Mouse (Mus musculus): ENCODE measurements around the gene Fam19a5.

Fam19a5 gene

DNA sequence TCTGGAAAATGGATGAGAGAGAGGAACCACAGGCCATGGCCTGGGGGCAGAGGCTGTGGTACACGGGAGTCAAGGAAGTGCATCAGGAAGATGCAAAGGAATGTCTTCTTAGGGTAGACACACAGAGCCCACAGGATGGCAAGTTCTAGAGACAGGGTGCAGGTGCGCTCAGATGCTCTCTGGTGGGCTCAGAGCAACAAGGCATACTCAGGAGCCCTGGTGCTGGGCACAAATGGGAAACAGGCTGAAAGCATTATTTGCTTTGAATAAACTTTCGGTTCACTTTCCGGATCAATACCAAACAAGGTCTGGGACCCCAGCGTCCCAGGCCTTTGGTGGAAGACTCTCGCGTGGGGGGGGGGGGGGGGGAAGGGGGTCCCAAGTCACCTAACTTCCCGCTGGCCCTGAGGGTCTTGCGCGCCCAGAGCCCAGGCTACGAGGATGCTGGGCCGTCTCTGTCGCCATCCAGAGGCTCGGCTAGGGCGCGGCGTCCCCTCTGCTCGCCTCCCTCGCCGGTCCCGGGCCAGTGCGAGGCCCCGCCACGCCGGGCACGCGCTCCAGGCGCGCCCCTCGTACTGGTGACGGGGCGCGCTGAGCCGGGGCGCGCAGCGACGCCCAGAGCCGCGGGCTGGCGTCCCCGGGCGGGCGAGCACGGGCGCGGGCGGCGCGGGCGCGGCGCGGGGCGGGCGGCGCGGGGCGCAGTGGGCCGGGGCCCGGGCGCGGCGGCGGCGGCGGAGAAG is at the start of gene Fam19a5:
Gene Fam19a5 (plus strand): TSS at position 701 of the 740 bp plus-strand sequence.
- DNase-seq (ENCODE audit: low read depth), result no peak

DNA sequence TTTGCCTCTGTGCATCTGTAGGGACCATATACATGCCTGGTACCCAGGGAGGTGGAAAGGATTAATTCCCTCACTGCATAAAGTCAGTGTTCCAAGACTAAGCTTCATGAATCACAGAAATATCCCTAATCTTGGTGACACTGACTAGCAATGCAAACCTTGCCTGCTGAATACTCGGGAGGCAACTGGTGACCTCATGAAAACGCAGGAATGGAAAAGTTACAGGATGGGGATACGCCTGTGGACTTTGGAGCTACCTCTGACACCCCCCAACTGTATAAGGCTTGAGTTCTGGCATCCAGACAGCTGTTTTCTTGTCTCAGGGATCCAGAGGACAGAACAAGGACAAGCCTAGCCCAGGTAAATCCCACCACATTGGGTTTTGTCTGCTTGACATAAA is 42.4 kb upstream of the Fam19a5 start:
- no peak for DNase-seq (ENCODE audit: low read depth)

DNA sequence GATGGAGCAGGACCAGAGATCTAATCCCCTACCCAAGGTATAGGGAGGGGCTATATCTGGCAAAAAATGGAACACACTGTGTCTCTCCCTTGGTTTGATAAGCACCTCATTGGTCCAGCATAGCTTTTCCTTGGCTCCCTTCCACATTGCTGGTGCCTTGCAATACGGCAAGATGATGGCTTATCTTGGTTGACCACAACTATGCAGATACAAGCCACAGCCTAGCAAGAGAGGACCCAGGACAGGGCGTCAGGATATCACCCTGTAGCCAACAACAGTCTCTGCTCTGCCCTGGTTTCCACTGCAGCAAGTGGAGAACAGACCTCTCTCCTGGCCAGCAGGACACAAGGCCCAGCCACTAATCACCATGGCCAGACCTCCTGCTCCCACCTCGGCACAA is 36.8 kb upstream of the Fam19a5 start:
- no peak for DNase-seq (ENCODE audit: low read depth)

DNA sequence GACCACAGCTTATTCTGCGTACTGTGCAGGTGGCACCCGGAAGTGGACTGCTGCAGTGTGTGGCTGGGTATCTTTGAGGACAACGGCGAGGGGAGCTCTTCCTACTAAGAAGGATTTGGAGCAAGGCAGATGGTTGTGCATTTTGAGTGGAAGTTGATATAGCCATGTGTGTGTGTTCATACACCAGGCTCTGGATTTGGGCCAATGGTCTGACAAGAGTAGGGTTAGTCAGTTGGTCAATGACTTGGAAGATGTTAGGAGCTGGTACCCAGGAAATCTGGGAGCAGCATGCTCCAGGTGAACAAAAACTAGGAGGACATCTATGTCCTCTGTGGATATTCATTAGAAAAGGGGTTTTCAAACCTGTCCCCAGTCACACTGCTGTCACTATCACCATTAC is 33.2 kb upstream of the Fam19a5 start:
- no peak for DNase-seq (ENCODE audit: low read depth)

DNA sequence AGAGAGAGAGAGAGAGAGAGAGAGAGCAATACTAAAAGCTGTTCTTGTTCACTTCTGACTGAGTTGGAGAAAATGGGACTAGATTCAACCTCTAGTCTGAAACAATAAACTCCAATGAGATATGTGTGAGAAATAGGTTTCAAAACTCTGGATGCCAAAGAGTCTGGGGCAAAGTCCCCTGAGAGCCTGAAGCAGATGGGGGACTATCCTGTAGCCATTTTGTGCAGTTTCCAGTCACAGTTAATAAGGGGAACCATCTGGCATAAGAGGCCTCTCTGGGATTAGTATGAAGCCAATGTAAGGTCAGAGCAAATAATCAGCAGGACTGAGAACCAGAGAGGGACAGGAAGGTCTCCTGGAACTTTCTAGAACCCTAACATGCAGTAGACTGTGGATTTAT is 25.9 kb upstream of the Fam19a5 start:
- DNase-seq (ENCODE audit: low read depth), result no peak

DNA sequence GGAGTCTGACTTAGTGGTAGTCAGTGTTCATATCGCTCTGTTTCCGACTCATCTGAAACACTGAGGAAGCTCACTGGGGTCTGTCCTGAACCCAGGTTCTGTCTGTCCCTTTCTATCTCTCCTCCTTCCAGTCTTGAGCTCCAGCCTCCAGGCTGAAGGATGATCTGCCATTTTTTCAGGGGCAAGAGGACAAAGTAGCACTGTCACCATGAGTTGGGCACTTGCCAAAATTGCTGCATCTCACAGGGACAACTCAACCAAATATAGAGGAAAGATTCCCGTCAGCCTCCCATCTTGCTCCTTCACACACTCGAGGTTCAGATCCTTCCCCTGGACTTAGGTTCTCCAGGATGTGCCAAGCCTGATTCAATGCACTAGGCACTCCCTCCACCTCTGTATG is 14.8 kb upstream of the Fam19a5 start:
- DNase-seq (ENCODE audit: low read depth), result no peak

DNA sequence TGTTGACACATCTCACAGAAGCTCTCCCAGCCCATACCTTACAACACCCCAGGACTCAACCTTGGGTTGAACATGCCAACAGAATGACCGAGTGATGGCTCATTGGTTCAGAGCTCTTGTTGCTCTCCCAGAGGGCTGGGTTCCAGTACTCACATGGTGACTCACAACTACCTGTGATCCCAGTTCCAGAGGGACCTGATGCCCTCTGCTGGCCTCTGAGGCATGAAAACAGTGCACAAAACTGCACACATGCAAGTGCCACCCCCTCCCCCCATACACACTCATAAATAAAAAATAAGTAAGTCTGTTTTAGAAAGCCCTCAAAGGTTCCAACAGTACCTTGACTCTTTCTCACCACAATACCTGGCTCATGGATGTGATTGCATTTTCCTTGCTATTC is 2.4 kb upstream of the Fam19a5 start:
- no peak for DNase-seq (ENCODE audit: low read depth)

DNA sequence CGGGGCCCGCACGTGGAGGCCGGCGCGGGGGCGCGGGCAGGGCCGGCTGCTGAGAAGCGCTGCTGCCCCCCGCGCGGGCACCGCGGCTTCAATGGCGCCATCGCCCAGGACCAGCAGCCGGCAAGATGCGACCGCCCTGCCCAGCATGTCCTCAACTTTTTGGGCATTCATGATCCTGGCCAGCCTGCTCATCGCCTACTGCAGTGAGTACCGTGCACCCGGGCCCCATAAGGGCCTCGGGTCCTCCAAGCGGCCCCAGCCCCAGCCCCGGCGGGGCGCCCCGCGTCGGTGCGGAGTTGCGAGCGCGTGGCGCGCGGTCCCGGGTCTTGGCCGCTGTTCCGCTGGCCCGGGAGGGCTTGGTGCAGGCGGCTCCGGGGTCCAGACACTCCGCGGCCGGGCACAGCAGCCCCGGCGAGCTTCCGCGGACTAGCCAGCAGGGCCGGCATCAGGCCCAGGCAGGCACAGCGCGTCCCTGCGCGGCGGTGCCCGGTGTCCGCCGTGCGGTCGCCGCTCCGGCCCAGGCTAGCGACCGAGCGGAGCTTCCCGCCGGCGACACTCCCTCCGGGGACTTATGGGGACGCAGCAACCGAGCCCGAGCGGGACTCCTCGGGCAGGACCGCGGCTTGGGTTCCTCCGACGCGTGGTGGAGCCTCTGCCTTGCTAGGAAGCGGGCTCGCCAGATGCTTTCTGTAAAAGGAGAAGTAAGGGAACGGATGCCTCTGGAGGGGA is 466 bp downstream of the Fam19a5 start:
- no peak for DNase-seq (ENCODE audit: low read depth)

DNA sequence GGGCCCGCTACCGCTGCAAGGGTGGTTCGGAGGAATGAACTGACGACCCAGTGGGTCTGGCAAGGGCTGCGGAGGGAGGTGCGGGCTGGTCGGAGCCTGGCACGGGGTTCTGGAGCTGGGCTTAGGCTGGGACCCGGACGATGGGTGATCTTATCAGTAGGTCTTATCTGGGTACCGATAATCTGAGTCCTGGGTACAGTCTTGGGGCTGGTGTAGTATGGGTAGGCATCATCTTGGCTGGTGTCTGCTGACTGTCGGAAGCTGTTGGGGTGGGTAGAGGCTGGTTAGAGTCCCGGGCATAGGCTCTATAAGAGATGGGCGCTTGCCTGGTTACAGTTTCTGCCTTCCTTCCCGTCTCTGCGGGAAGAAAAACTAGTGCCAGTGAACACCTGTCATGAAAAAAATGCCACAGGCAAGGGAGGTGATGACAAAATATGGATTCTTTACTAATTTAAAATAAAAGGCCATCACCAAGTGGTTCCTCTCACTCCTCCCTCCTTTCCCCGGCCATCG is 1.1 kb downstream of the Fam19a5 start:
- no peak for DNase-seq (ENCODE audit: low read depth)

DNA sequence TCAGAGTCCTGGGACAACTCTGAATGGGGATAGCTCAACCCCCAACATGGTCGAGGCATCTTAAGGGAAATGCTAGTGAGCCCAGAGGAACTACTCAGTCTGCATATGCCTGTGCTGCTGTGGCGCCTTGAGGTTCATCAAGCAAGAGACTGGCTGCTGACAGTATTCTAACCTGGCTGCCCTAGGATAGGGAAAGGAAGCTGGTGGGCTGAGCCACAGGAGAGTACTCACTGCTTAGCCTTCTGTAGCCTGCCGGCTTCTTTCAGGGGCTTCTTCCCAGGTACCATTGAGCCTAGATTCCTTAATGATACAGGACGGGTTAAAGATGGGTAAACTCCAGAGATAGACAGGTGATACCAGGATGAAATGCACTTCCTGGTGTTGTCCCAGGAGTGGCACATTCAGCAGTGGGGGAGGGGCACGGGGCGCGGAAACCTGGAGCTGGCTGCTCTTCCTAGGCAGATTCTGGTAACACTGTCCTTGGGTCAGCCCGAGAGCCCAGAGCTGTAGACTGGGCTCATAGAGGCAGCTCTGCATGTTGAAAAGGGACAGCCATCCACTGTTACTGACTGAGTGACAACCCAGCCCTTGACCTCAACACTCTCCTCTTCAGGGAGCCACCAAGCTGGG is 1.7 kb downstream of the Fam19a5 start:
- DNase-seq (ENCODE audit: low read depth), result no peak

DNA sequence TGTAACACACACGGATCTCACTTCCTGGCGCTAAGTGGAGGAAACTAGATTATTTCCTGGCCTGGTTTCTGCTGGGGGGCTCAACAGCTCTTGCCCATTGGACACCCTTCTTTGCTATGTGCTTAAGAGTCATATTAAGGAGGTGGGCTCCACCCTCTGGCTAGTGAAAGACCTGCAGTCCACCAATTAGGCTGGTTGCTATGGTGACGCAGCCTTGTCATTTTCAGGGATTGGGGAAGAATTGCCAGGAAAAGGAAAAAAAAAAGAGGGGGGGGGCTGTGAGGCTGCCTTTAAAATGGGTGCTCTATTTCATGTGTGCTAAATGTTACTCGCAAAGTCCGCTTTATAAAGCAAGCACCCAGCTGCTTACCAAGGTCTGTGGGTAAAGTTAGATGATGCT is 2.9 kb downstream of the Fam19a5 start:
- DNase-seq (ENCODE audit: low read depth), result no peak

DNA sequence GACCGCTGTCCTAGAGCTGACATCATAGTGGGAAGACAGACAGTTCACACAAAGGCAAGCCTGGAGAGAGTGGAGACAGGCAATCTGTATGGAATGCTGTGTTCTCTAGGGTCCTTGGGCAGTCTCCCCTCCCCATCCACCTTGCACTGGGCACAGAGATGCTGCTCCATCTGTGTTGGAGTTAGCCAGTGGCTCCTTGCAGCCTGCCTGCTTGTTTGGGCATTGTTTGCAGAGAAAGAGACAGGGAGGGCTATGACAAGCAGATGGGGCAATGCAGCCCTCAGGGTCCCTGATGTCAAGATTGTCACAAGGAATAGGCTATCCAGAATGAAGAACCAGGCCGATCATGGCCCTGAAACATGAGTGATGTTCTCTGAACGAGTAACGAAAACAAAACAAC is 5.6 kb downstream of the Fam19a5 start:
- DNase-seq (ENCODE audit: low read depth), result no peak

DNA sequence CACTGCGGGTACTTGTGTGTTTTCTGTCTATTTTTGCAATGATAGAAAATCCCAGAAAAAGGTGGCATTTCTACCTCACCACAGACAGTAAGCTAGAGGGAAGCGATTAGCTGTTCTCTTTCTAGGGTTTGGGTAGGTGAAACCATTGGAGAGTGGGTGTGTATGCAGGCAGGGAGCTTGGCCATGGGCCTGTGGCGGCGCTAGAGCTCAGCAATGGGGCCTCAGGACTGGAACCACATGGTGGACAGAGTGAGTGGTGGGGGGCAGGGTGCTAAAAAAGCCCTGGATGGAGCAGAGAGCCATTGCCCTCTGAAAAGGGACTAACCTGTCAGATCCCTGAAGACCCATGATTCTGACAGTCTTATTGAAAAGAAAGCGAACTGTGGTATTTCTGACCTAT is 6.7 kb downstream of the Fam19a5 start:
- no peak for DNase-seq (ENCODE audit: low read depth)

DNA sequence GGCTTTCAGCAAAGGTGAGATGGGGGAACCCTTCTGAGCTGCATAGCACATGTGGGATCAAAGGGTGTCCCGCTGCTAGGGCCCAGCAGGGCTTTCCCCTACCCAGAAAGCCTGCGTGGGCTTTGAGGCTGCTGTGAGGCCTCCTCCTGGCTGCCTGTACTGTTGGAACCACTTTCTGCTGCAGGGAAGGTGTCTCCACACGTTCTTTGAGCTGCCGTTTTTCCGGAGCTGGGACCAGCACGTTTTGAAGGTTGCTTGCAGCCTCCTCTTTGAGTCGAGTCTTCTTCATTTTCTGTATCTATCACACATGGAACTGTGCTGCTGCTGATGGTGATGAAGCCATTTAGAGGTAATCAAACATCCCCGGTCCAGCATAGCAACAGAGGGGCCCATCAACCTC is 7.5 kb downstream of the Fam19a5 start:
- DNase-seq (ENCODE audit: low read depth), result no peak

DNA sequence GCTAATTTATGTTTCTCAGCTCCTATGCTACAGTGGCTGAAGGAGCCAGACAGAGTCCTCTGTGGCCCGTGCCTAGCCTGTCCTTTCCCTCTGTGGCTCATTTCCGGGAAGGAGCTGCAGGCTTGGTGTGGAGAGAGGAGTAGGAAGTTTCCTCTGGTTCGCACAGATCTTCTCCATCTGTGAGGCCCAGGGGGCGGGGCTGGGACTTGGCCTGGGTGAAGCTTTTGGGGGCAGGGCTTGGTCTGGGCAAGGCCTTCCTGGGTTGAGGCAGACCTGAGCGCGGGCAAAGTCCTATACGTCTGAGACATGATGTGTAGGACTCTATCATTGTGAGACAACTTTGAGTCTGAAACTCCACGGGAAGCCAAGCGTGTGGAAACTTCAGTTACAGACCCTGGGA is 11.7 kb downstream of the Fam19a5 start:
- no peak for DNase-seq (ENCODE audit: low read depth)

DNA sequence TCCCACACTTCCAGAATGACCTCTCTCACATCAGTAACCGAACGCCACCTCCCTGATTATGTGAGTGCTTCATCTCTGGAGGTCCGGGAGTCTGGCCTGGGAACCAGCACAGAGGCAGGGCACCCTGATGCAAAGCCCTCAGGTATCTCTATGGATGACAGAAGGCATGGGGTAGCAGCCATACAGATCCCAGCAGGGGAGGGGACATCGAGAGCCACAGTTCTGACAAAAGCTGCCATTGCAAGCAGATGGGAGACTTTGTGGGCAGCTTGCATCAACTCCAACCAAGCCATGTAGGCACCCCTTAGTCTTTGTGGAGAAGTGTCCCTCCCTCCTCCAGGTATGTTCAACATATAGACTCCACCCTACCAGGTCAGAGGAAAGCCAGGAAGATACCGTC is 20.2 kb downstream of the Fam19a5 start:
- DNase-seq (ENCODE audit: low read depth), result no peak

DNA sequence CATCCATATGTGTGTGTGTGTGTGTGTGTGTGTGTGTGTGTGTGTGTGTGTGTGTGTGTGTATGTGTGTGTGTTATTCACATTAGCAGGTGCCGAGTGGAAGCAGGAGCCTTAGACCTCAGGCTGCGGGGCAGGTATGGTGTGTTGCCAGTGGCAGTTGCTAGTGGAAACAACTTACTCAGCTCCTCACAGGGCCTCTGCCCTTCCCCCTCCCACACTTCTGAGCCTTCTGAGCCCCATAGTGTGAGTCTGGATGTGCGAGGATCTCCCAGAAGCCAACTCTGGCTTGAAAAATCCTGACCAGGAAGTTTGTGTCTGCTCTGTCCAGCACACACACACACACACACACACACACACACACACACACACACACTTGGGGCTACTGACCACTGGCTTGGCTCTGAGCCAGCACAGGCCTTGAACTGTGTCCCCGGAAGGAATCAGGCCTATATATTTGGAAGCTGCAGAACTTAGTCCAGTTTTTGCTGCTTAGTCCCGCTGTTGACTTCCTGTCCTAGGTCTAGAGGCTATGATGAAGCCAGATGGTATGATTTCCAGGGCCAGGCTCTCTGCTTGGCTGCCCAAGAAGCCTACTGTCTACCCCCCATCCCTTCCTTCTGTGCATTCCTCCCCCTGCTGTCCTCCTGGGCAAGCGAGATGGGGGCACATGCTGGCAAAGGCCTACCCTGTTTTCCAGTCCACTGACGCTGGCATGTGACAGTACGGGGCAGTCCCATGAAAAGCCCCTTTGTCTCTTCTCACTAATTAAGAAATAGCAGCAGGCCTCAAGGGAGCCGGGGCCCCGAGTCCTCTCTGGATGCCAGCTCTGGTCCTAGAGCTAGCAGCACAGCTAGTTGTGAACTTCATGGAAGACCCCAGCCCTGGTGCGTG is 22.2 kb downstream of the Fam19a5 start:
- DNase-seq (ENCODE audit: low read depth), result no peak

DNA sequence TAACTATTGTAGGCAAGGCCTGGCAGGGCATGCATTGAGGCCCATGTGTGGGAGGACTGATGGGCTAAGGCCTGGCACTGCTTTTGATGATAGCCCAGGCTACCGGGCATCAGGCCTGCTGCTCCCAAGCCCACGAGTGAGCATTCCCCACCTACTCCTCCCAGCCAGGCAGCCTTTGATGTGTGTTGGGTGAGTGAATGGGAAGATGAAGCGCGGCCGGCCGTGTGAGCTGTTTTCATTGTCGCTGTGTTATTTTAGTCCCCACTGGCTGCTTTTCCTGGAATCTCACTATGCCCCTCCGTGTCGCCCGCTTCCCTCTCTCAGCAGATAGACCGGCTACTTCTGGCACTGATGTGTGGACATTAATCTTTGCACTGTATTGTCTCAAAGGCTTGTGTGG is 26.1 kb downstream of the Fam19a5 start:
- no peak for DNase-seq (ENCODE audit: low read depth)

DNA sequence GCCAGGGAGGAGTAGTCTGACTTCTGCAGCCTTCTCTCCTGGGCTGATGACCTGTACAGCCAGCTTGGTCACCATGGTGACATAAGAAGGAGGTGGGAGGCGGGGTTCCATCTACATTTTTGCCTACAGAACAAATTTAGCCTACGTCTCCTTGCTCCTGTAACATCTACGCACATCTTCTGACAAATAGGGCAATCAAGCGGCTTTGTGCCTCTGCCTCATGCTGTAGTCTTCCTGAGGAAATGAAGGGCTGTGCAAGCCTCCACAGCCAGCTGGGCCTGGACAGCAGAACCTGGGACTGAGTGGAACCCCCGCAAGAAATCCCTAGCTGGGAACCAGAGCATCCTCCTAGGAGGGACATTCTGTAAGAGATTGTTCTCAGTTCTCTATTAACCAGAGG is 35.8 kb downstream of the Fam19a5 start:
- no peak for DNase-seq (ENCODE audit: low read depth)

DNA sequence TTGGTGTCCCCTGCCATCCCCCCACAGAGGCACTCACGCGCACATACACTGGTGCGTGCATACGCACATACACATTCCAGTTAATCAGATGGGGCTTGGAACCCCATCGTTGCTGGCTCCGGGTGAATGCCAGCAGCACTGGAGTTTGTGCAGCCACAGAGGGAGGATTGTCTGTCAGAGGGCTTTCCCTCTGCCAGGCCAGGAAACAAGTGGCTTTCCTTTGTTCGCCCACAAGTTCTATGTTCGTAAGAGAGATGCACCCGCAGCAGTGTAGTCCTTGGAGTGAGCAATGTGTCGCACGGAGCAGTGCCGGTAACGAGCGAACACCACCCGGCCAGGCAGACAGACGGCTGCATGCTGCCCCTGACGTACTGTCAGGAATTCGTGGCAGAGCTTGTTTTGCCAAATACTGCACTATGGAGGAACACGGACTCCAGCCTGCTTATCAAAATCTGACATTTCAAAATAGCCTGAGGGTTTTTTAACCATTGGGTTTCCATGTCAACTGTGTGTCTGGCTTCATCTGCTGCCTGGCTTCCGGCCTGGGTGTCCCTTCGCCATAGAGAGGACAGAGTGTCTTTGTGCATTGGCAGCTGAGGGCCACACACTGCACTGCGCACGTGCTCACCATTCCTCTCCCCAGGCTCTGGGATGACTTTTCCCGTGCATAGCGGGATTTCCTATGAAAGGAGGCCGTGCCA is 40.0 kb downstream of the Fam19a5 start:
- DNase-seq (ENCODE audit: low read depth), result no peak

DNA sequence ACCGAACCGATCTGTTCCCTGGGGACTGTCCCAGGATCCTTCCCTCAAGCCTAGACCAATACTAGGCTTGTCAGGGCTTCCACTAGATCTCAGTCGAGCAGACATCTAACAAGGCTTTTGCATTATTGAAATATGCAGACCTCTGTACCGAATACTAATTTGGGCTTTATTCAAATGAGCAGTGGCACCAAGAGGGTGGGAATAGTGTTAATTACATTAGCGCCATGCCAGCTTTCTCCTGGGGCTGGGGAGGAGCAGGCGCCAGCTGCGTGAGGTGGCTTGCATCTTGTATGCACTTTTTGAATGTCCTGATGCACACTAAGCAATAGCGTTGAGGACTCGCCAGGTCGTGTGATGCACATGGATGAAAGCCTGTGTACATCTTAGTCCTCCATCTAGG is 46.9 kb downstream of the Fam19a5 start:
- no peak for DNase-seq (ENCODE audit: low read depth)

DNA sequence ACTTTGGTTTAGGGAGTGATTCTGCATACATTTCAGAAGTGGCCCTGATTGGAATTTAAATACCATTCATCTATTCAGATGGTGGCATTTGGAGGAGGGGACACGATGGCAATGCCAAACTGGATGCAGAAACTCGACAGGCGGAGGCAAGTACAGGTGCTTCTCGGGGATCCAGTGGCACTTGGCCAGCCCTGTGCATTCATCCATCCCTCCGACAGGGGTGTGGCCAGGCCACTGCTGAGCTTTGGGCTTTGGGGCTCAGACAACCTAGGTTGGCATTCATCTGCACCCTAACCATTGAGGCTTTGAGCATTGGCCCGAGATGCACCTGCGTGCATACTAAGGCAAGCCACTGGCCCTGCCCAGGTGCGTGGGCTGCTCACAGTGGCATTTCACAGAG is 52.6 kb downstream of the Fam19a5 start:
- DNase-seq (ENCODE audit: low read depth), result no peak
